Mouse (Mus musculus): ENCODE measurements around the gene Tnfrsf25.
A peak's percentile ranks its signal among the peaks of the same experiment; 100 is the strongest.

Gene Tnfrsf25

DNA sequence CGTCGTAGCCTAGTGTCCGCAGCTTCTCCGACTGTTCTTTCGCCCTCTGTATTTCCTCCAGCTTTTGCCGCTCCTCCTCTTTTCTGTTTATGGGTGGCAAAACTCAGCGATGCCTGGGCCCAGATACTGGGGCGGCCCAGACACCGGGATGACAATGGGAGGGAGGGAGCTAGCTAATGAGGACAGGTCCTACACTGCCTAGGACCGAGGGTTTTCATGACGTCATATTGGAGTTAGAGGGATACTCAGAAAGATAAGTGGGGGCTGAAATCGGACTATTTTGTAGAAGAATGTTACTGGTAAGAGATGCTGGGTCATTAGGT lies 5.4 kb downstream of the Tnfrsf25 start:
- no peak for DNase-seq (ENCODE audit: low read depth)

DNA sequence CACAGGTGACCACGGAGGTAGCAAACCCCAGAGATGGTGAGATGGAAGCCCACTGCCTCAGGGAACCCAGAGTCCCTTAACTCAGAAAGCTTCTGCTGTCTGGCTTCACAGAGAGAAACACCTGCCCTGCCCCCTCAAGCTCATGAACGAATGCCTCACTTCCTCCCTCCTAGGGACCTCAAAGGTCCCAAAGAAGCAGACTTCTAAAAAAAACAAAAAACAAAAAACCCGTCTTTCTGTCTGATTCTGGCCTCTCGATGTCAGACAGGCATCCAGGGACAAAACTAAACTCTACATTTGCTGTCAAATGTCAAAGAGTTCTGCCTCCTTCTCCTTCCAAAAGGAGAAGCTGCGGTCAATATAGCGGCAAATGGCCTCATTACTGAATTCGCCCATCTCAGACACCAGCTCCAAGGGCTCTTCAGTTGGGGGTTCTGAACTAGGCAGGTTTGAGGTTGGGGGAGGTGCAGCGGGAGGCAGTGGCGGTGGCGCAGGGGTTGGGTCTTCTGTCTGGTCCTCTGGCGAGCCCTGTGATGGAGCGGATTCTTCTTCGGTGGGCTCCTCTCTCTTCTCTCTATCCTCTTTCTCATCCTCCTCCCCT lies 8.7 kb downstream of the Tnfrsf25 start:
- DNase-seq (ENCODE audit: low read depth): no peak

DNA sequence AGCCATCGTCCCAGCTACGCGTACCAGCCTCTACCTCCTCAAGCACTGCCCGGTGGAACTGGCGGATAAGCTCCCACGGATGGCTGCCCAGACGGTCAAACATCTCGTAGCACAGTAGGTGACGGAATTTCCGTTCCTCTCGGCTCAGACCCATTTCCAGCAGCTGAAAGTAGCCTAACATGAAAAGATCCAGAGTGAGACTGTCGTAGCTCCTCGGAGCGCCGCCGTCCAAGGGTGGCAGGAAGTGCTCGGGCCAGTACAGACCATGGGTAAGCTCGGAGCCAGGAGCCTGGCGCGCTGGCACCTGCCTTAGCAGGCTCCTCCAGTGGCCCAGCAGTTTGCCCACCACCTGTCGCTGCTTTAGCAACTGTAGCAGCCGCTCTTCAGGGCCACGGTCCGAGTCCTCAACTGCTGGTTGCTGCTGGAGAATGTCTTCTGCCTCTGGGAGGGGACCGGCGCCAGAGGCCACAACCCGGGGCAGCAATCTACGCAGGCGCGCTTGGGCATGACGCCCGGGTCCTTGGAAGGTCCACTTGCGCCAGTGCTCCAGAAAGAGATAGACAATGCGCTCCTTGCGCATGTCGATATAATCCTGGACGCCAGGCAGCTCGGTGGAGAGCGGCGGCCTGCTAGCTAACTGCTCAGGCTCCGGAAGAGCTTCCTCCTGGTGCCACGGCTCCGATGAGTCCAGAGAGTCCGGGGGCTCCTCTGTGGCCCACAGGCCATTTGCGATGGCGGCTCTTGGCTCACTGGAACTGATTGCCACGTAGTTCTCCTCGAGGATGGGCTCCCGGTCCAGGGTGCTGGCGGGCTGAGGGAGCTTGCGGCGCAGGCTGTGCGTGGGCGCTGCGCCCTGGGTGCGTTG lies 9.7 kb downstream of the Tnfrsf25 start:
- DNase-seq (ENCODE audit: low read depth): no peak

DNA sequence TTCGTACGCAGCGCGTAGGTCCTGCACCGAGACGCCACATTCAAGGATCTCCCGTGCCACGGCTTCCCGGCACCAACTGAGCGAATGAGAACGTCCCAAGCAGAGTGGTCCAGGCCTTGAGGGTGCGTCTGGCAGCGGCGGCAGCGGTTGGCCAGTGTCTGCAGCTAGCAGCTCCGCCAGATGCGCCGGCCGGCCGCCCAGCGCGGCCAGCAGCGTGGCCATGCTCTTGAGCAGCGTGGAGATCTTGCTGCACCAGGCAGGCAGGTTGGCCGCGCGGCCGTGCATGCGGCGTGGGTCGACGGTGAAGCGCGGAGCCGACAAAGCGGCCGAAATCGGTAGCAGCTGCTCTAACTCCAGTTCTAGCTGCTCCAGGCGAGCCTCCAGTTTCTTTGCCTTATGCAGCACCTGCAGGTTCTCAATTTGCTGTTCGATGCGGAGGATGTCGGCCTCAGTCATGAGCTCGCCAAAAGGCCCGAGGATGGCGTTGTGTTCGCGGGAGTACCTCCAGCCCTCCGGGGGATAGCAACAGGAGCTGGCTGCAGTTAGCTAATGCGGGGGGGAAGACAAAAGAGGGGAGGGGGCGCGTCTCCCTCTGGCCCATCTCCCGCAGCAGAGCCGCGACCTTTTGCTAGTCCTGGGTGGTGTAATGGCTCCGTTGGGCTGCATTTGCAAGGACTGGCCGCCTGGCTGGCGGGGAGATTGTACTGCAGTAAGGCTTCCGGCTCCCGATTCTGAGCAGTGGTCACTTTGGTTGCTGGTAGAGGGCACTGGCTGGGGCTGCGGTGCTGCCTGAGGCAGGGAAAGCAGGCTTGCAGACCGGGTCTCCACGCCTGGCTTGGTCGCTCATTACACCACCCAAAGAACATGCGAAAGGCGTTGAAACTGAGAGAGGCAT lies 10.5 kb downstream of the Tnfrsf25 start:
- no peak for DNase-seq (ENCODE audit: low read depth)

DNA sequence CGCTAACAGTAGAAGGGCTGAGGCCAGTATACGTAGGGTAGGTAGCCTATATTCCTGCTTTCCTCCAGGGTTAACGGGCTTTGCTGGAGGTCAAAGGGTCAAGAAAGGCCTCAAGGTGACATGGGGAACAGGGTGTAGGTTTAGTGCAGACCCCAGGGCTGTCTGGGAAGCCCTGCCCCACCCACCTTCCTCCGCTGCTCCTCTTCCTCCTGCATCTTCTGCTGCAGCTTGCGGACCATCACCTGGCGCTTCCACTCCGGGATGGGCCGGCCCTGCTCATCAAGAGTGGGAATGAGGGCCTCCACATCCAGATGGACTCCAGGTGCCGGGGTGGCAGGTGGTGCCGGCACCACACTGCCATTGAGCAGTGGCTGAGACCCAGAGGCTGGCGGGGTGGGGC lies 12.2 kb downstream of the Tnfrsf25 start:
- DNase-seq (ENCODE audit: low read depth): no peak

DNA sequence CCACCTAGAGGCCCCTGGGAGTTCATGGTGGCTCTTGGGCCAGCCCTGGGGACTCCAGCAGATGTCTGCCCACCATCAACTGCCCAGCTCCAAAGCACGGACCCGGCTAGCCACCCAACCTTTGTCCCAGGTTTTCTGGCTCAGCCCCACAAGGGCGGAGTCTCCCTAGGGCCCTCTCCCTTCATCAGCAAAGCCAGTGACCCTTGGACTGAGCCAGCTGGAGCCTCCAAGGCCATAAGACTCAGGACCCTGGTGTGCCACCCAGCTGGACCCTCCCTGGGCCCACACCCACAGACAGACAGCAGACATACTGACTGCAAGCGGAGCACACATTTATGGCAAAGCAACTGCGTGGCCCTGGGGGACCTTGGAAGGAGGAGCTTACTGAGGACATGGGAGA lies 13.1 kb downstream of the Tnfrsf25 start:
- DNase-seq (ENCODE audit: low read depth): no peak

DNA sequence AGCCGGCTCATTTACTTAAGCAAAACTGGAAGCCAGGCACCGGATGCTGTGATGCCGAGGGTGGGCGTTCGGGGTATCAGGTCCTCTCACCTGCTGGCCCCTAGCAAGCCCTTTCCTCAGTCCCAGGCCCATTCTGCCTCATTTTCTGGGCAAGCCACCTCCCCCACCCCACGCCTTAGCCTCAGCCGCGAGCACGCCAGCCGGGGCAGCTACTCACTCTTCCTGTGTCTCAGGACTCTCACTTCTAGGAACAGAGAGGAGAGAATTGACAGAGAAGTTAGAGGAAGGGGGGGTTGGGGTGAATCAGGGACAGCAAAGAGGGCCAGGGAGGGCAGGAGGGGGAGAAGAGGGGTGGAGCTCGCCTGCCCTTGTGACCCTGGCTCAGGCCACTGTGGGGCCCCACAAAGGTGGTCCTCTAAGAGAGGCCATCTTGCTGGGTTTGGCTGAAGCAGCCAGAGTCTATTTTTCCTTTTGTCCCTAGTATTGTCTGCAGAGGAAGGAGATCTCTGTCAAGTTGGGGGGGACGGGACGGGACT lies 13.7 kb downstream of the Tnfrsf25 start:
- no peak for DNase-seq (ENCODE audit: low read depth)

DNA sequence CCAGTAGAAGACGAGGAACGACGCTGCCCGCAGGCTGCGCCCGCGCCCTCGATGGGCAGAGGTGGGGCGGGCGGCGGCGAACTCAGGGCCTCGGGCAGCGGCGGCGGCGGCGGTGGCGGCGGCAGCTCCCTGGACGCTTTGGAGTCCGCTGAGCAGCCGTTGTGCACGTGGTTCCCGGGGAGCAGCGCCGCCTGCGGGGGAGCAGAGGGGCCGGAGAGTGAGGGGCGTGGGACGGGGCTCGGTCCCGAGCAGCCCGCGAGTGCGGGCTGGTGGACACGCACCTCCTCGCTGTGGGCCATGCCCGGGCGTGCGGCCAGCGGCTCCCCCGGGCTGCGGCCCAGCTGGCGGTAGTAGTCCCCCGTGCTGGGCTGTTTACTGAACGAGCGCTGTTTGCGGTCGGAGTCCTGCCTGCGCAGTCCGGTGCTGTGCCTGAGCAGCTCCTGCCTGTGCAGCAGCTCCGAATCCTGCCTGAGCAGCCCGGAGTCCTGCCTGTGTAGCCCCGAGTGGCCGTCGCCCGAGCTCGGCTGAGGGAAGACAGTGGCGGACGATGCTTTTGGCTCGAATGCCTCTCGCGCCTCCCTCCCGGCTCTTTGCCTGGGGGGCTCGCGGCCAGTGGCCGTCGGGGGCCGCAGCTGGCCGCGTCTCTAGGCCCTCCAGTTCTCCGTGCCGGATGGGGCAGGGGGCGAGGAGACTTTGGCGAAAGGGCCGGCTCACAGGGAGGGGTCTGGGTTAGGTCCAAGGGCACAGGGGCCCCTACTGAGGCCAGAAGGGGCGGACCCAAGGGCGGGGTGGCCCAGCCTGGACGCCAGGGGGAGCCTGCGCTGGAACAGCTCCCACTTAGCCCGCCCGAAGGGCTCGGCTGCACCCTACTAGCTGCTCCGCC lies 15.3 kb downstream of the Tnfrsf25 start:
- DNase-seq (ENCODE audit: low read depth): no peak

DNA sequence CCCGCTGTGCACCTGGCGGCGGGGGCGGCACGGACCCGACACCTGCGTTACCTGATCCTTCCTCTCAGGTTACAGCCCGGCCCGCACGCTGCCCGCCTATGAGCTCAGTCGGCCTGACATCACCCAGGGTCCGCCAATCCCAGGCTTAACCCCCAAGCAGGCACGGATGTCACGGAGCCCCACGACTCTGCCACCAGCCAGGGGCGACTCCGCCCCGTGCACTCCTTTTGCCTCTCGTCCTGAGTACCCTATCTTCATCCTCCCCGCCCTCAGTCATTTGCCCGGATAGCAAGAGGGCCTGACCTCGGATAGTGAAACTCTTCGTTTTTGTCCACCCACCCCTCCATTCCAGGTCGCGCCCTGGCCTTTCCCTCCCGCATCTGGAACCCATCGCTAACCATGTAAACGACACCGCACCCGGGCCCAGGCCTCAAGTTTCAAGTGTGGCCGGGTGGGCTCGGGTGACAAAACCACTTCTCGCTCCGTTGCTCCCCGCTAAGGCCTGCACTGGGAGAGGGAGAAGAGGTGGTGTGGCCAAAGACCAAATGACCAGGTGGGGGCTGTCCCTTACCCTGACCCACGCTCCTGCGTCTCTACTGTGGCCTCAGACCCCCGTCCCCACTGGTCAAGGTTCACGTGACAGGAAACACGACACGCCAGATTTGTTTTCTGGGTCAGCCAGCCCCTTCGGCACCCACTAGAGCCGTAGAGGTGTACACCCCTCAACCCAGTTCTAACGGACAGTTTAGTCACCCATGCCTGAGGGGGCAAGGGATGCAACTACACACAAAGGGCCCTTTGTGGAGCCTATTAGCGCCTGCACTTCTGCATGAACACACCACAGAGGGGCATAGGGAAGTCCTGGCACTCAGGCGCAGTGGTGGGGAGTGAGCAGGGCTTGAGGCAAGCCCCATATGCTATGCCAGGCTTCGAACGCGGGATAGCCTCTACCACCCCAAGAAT lies 16.4 kb downstream of the Tnfrsf25 start:
- DNase-seq (ENCODE audit: low read depth): no peak

DNA sequence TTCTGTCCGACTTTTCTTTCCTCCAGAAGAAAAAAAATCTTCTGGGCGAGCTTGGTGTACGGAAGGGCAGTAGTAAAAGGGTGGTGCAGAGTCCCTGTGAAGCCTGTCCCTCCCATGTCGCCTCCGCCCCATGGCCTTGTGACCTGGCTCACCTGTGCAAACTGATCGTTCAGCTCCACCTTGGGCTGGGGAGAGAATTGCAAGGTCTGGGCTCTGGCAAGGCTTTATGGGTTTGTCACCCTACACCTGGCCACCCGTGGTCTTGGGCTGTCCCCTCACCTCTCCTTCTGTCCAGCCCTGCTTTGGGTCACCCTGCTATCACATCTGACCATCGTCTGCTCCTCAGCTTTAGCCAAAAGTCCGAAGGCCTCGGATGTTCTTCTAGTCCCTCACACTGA lies 17.0 kb downstream of the Tnfrsf25 start:
- no peak for DNase-seq (ENCODE audit: low read depth)

DNA sequence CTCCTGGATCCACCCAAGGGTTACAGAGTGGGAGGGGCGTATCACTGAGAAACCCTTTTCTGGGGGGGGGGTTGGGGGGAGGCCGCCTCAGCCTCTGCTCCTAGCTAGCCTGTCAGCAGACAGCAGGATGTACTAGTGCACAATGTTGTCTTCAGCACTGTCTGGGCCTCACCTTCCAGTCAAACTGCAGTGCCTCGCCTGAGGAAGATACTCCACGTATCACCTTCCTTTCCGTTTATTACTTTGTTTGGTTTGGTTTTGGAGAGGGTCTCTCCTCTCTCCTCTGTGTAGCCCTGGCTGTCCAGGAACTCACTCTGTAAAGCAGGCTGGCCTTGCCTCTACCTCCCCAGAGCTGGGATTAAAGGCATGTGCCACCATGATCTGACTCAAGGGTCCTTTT lies 17.5 kb downstream of the Tnfrsf25 start:
- DNase-seq (ENCODE audit: low read depth): no peak

DNA sequence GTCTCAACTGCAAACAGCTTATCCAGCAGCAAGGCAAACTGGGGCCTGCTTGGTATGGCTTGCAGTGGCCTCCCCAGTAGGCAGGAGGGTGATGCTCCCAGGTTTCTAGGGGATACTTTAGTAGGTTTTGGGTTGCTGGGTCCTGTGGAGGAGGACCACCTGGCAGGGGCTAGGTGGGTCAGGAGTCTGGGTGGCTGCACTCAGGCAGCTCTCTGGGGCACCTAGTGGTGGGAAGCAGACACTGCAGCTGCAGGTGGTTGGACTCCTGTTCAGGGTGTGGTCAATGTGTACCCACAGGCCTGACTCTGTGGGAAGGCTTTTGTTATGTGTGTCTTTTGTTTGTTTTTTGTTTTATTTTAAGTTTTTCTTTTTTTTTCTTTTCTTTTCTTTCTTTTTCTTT lies 18.8 kb downstream of the Tnfrsf25 start:
- DNase-seq (ENCODE audit: low read depth): peak; percentile 51

DNA sequence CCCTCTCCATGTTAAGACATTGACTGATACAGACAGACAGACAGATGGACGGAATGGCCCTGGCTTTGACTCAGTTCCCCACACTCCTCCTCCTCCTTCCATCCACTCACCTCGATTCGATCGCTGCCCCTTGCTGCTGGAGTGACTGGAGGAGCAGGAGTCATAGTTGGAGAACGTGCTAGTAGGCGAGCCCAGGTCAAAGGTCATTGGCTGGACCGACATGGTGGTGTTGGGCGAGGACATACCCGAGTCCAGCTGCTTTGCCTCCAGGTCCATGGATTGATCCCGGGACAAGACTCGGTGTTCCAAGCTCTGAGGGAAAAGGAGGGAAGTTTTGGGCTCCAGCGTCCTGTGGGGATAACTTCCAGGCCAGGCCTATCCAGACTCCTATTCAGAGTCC lies 19.6 kb downstream of the Tnfrsf25 start:
- DNase-seq (ENCODE audit: low read depth): no peak

DNA sequence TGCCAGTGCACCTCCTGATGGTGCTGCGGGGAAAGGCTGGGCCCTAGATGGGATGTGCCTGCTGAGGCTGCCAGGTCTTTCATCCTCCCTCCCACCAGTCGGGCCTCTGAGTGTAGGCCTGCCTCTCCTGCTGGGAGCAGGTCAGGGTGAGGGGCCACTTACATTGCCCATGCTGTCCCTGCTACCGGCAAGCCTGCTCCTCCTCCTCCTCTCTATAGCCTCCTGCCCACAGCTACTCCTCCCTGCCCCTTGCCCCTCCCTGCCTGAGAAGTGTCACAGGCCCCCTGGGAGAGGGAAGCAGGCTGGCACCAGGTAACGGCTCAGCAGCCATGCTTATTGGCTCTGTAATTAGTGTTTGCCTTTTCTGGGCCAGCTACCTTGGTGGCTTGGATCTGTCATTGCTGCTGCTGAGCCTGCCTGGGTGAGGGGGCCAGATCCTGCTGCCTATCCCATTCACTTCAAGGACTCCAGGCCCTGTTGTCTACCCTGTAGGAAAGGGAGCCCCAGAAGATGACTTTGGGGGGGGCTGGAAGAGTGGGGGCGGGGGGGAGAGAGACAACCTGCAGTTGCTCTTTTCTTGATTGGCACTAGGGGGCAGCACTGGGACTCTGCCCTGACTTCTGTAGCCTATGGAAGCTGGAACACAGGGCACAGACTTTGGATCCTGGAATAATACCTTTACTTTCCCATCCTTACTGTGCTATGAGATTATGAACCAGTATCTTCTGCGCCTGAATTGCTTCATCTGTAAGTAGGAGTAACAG lies 20.6 kb downstream of the Tnfrsf25 start:
- DNase-seq (ENCODE audit: low read depth): peak; percentile 58

DNA sequence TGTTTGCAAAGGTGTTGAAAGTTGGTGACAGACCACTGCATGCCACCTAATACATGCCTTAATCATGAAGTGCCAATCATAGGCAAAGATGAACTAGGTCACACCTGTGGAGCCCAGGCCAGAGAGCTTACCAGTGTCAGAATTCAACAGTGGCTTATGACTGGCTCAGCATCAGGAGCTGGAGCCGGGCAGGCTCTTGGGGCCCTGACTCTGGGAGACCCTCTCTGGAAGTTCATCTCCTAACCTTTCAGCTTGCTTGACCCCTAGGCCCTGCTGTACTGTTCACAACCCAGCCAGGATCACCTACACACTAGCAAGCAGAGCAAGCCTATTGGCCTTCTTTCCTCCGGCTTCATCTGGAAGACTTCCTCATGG lies 21.1 kb downstream of the Tnfrsf25 start:
- no peak for DNase-seq (ENCODE audit: low read depth)

DNA sequence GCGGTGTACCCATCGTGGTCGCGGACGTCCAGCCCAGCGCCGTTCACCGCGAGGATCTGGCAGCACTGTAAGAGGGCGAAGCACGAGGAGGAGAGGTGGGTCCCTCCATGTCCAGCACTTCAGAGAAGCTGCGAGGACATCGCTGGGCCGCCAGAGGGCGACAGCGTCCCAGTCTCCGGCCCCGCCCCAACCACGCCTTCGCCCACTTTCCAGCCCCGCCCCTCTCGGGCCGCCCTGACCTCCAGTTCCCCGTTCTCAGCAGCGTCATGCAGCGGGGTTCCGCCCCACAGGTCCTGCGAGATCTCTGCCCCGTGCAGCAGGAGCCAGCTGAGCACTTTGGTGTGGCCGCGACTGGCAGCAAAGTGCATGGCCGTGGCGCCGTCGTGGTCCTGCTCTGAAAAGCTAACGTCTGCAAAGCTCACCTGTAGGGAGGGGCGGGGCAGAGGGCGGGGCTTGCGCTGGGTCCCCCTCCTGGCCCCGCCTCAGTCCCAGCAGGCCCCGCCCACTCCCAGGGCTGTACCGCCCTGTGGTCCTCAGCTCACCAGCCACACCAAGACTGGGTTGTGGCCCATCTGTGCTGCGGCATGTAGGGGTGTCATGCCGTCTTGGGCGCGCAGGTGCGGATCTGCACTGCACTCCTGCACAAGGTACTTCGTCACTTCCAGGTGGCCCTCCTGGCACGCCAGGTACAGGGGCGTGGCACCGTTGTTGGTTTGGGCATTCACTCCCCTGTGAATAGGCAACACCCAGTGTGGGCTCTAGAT lies 22.9 kb downstream of the Tnfrsf25 start:
- DNase-seq (ENCODE audit: low read depth): peak; percentile 93

DNA sequence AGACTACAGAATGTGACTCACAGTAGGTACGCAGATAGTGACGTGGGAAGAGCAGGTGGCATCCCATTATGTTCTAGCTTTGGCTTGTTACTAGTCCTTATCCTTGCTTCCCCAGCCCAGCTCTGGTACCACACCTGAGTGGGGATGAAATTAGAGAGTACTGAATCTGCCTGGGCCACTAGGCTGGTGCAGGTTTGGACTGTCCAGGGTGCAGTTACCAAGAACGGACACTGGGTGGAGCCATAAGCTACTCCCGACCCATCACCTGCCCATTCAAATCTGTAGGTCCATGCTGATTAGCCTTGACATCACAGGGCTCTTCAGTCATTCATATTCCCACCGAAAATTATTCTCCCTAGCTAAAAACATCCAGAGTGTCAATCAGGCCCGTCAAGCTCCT lies 24.7 kb downstream of the Tnfrsf25 start:
- peak; percentile 72 for DNase-seq (ENCODE audit: low read depth)

DNA sequence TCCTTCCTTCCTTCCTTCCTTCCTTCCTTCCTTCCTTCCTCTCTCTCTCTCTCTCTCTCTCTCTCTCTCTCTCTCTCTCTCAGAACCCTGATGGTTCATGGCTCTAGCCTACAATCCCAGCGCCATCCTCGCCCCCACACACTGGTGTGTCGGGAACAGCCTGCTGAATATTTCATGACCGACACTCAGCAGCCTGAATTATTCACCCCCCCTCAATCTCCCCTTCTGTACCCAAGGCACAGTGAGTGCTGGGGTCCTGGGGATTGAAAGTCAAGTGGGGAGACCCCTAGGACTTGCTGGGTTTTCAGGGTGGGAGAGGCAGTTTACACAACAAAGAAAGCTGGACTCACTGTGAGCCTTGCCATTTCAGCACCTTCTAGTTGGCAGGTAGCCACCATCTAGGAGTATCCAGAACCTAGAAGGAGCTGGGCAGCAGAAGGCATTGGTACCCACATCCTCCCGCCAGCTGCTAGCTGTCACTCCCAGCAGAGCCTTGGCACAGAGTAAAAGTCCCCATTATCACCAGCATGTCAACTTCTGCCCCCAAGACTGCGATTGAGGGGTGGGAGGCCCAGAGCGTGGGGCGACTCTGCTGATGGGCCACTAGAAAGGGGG lies 25.9 kb downstream of the Tnfrsf25 start:
- no peak for DNase-seq (ENCODE audit: low read depth)

DNA sequence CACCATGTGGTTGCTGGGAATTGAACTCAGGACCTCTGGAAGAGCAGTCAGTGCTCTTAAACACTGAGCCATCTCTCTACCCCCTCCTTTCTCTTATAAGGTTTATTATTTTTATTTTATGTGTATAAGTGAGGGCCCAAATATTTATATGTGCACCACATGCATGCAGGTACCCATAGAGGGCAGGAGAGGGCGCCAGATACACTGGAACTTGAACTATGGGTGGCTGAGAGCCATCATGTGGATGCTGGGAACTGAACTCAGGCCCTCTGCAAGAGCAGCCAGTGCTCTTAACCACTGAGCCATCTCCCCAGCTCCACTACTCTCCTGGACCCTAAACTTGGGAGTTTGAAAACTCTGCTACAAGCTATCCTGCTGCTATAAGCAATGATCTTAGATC lies 27.9 kb downstream of the Tnfrsf25 start:
- DNase-seq (ENCODE audit: low read depth): peak; percentile 20

Data from 416B (cell line).